Mouse (Mus musculus) neural tube, embryonic 10.5 days (tissue): ENCODE measurements around the gene Prm3.

Source experiments
- DNase-seq: peaks from one replicate; pipeline ENCODE4 v3.0.0-alpha.2; 2017; ENCODE audit warnings: low spot score; ENCODE audit errors: extremely low spot score

The Prm3 gene

GRCm38 (mm10) chr16:10771769-10772510, 18.8 kb downstream of the Prm3 start:
- DNase-seq: no peak

GRCm38 (mm10) chr16:10770531-10771325, 20.0 kb downstream of the Prm3 start:
- DNase-seq: no peak

- no peak for DNase-seq
These were observed 21.1 kb downstream of the Prm3 start for GRCm38 (mm10) chr16:10769661-10770060.

- DNase-seq: no peak
These were observed 21.9 kb downstream of the Prm3 start for GRCm38 (mm10) chr16:10768821-10769220.

- peak; percentile 59 for DNase-seq
These were observed 23.6 kb downstream of the Prm3 start for GRCm38 (mm10) chr16:10767158-10767557.

GRCm38 (mm10) chr16:10764323-10764722, 26.4 kb downstream of the Prm3 start:
- no peak for DNase-seq

GRCm38 (mm10) chr16:10763540-10764264, 27.0 kb downstream of the Prm3 start:
- no peak for DNase-seq

- DNase-seq: no peak
These were observed 28.0 kb downstream of the Prm3 start for GRCm38 (mm10) chr16:10762569-10763180.

- no peak for DNase-seq
These were observed 29.5 kb downstream of the Prm3 start for GRCm38 (mm10) chr16:10761182-10761581.

- no peak for DNase-seq
These were observed 34.5 kb downstream of the Prm3 start for GRCm38 (mm10) chr16:10756168-10756567.

GRCm38 (mm10) chr16:10754521-10755296, 36.0 kb downstream of the Prm3 start:
- DNase-seq: no peak

GRCm38 (mm10) chr16:10749824-10750223, 40.9 kb downstream of the Prm3 start:
- no peak for DNase-seq

- no peak for DNase-seq
These were observed 41.5 kb downstream of the Prm3 start for GRCm38 (mm10) chr16:10749226-10749625.

GRCm38 (mm10) chr16:10741082-10741481, 49.6 kb downstream of the Prm3 start:
- DNase-seq: no peak
